Mouse (Mus musculus) layer of hippocampus, adult 8-10 months (tissue): Measurements from ENCODE around the gene Olfr455. TPM values are rescaled to one million over a fixed set of nuclear protein-coding genes. Genes with fewer than 3 reads are reported as not detected.

ENCODE experiments used
- DNase-seq, 2 experiments: peaks; one replicate each; pipeline ENCODE4 v3.0.0; 2022; ENCODE audit warnings: low spot score in 2 of 2
- total RNA-seq, 4 experiments: library from RNA; stranded (reverse); gene quantifications; 2 replicates each; pipeline ENCODE4 v1.2.4; 2022

The Olfr455 gene
- total RNA-seq, 4 experiments from 2014 or later: not detected

DNA sequence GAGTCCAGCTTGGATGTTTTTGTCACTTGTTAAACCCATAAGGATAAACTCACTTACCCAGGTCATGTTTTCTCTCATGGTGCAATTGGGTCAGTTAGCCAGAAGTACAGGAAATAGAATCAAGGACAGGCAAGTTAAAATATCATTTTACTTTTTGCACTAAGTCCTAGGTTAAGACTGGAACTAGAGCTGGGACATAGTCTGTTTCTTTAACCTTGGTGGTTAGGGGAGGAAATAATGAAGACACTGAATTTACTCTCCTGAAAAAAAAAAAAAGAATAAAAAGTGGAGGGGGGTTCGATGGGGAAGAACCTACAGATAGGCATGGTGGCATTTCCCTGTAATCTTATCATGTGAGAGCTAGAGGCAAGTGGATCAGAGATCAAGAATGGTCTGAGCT is 60.3 kb downstream of the Olfr455 start, which contains the start of gene Olfr456:
Gene Olfr456, minus strand, starts transcription at position 101 of the 400 bp plus-strand sequence.
- DNase-seq: no peak

Other genes with a start within 250 kb of the Olfr455 start
- gene Fam131b, start 222.9 kb downstream of the Olfr455 start, total RNA-seq: 10 to 100 TPM; 72.3 to 80.0 (median 75.9) TPM
- gene Zyx, start 198.0 kb downstream of the Olfr455 start, total RNA-seq: 10 to 100 TPM; 36.5 to 52.5 (median 44.5) TPM
- under 1 TPM; 0.14 to 0.36 (median 0.15) TPM for gene Epha1, start 174.3 kb downstream of the Olfr455 start, total RNA-seq
- not detected for gene Tas2r143, start 147.3 kb downstream of the Olfr455 start, total RNA-seq
- gene Tas2r135, start 142.2 kb downstream of the Olfr455 start, total RNA-seq: under 1 TPM in 1 of 4 experiments, not detected in 3; 0.29 TPM
- gene Tas2r126, start 113.1 kb downstream of the Olfr455 start, total RNA-seq: not detected
- gene Olfr458, start 82.4 kb downstream of the Olfr455 start, total RNA-seq: not detected
- gene Olfr457, start 71.3 kb downstream of the Olfr455 start, total RNA-seq: not detected
- gene Olfr456, start 60.4 kb downstream of the Olfr455 start, total RNA-seq: not detected
- not detected for gene Tcaf3, start 50.1 kb upstream of the Olfr455 start, total RNA-seq
- gene Tcaf2, start 97.7 kb upstream of the Olfr455 start, total RNA-seq: 1 to 10 TPM in 1 of 4 experiments, under 1 TPM in 3; 0.74 to 1.1 (median 0.89) TPM
- gene Tcaf1, start 162.5 kb upstream of the Olfr455 start, total RNA-seq: 100 to 1,000 TPM; 192 to 236 (median 213) TPM
- gene Olfr453, start 191.8 kb upstream of the Olfr455 start, total RNA-seq: not detected
- gene Olfr38, start 208.8 kb upstream of the Olfr455 start, total RNA-seq: not detected
- gene Olfr452, start 237.5 kb upstream of the Olfr455 start, total RNA-seq: not detected